Mouse (Mus musculus) CH12.LX (cell line): Measurements from ENCODE around the gene Hcn3. TPM values are rescaled to one million over a fixed set of nuclear protein-coding genes. Genes with fewer than 3 reads are reported as not detected.
"Not testable (repeated sequence)": the region's sequence is repeated elsewhere in the genome, so short reads cannot be mapped to it uniquely, and the experiment has no call there.

Experiments used
- DNase-seq: peaks from one replicate; pipeline ENCODE4 v3.0.0-alpha.2; 2013; ENCODE audit errors: extremely low read depth
- H3K27ac ChIP-seq: 2 replicates; pipeline ENCODE4 v1.5.1; 2012; ENCODE audit warnings: low read depth, mild to moderate bottlenecking, control low read depth, moderate library complexity; ENCODE audit not compliant: insufficient read depth
- H3K27me3 ChIP-seq: replicated peaks from 2 replicates; pipeline ENCODE3; 2012; ENCODE audit warnings: inconsistent platforms
- H3K36me3 ChIP-seq, 2 experiments: replicated peaks in 1 of 2; 2 replicates each; pipeline versions ENCODE3 to v1.6.1; 2012; ENCODE audit warnings: inconsistent platforms in 1 of 2, low read length in 1 of 2, mild to moderate bottlenecking in 1 of 2, mixed read lengths in 1 of 2, moderate library complexity in 1 of 2; ENCODE audit not compliant: control insufficient read depth in 1 of 2, insufficient read depth in 1 of 2
- H3K4me1 ChIP-seq, 2 experiments: 2 replicates each; pipeline ENCODE4 v1.6.1; 2012; ENCODE audit warnings: inconsistent platforms in 1 of 2, moderate library complexity in 1 of 2; ENCODE audit not compliant: insufficient read depth in 2 of 2, control insufficient read depth in 1 of 2
- H3K4me2 ChIP-seq: 2 replicates; pipeline ENCODE4 v1.6.1; 2012; ENCODE audit warnings: low read depth, mild to moderate bottlenecking, control low read depth; ENCODE audit not compliant: poor library complexity, insufficient read depth, severe bottlenecking
- H3K4me3 ChIP-seq, 3 experiments: fragments of 150-350 bp in 1 of 3; sonication (generic) in 1 of 3; replicated peaks in 1 of 3; 2 replicates each; pipeline versions ENCODE3 to v1.5.1; 2011 to 2012; ENCODE audit warnings: low read depth in 2 of 3, low read length in 2 of 3, mild to moderate bottlenecking in 2 of 3, moderate library complexity in 2 of 3, control low read depth in 1 of 3, improper control_type of control experiment in 1 of 3, inconsistent platforms in 1 of 3, mixed read lengths in 1 of 3; ENCODE audit not compliant: poor library complexity in 1 of 3
- H3K79me2 ChIP-seq: replicated peaks from 2 replicates; pipeline ENCODE4 v1.6.1; 2012; ENCODE audit warnings: mild to moderate bottlenecking, moderate library complexity; ENCODE audit not compliant: control insufficient read depth, poor library complexity, insufficient read depth, severe bottlenecking; ENCODE audit errors: extremely low read depth
- H3K9ac ChIP-seq: 2 replicates; pipeline ENCODE4 v1.6.1; 2012; ENCODE audit warnings: low read depth, mild to moderate bottlenecking, control low read depth, moderate library complexity; ENCODE audit not compliant: insufficient read depth
- H3K9me3 ChIP-seq: replicated peaks from 2 replicates; pipeline ENCODE3; 2012; ENCODE audit warnings: low read length, inconsistent platforms, mixed read lengths
- ELF1 ChIP-seq: IDR thresholded peaks from 2 replicates; pipeline ENCODE4 v1.6.1; 2014; ENCODE audit warnings: low read depth, mild to moderate bottlenecking, inconsistent platforms, low read length, improper control_type of control experiment
- KAT2A ChIP-seq: IDR thresholded peaks from 2 replicates; pipeline ENCODE4 v1.6.1; 2012; ENCODE audit warnings: low read length, improper control_type of control experiment, inconsistent platforms; ENCODE audit not compliant: insufficient replicate concordance
- MAFK ChIP-seq: IDR thresholded peaks from 2 replicates; pipeline ENCODE4 v1.6.1; 2011; ENCODE audit warnings: low read length, improper control_type of control experiment; ENCODE audit not compliant: insufficient replicate concordance
- RCOR1 ChIP-seq: conservative IDR thresholded peaks from 2 replicates; pipeline ENCODE4 v1.6.1; 2012; ENCODE audit warnings: low read depth, mild to moderate bottlenecking, inconsistent platforms, low read length, improper control_type of control experiment
- SIN3A ChIP-seq: IDR thresholded peaks from 2 replicates; pipeline ENCODE4 v1.6.1; 2012; ENCODE audit warnings: low read length, improper control_type of control experiment, inconsistent platforms
- TBP ChIP-seq: conservative IDR thresholded peaks from 2 replicates; pipeline ENCODE4 v1.6.1; 2011; ENCODE audit warnings: low read depth, low read length, improper control_type of control experiment
- ZNF384 ChIP-seq: IDR thresholded peaks from 2 replicates; pipeline ENCODE4 v1.6.1; 2012; ENCODE audit warnings: low read depth, low read length, improper control_type of control experiment, inconsistent platforms
- dilution Hi-C: fragments of 300-500 bp; cut with MboI; formaldehyde crosslinking; loops from 2 replicates; pipeline ENCODE4 v1.14.3; 2020; ENCODE audit warnings: low sequenced_read_pairs; ENCODE audit not compliant: extremely low pct_unique_long_range_greater_than_20kb, extremely low pct_ligation_motif_present
- in situ Hi-C: fragments of 300-500 bp; cut with MboI; formaldehyde crosslinking; loops from 3 replicates; pipeline ENCODE4 v1.14.3; 2019; ENCODE audit warnings: low sequenced_read_pairs, low pct_ligation_motif_present, low pct_unique_long_range_greater_than_20kb, mixed read lengths
- polyA plus RNA-seq: library from polyadenylated mRNA; unstranded; fragments of >175 nt; gene quantifications from 2 replicates; pipeline ENCODE4 v1.2.1, GENCODE M21; 2012; ENCODE audit warnings: low read depth; ENCODE audit not compliant: insufficient read length
- total RNA-seq, 2 experiments: library from RNA; depleted of rRNA; stranded (reverse); fragments of 300-350 nt in 1 of 2; fragments of >200 nt in 1 of 2; gene quantifications; 2 replicates each; pipeline ENCODE4 v1.2.3; 2012 to 2014

Hcn3 gene
- total and polyA plus RNA-seq, 3 experiments: 1.7 to 3.2 (median 2.0) TPM

- no peak for TF ChIP-seq RCOR1
- 0 out of 2 replicates have a peak, but pooled peaks have one; percentile 51 for TF ChIP-seq SIN3A
- no peak overlapping the region for H3K9ac ChIP-seq
- no peak overlapping the region for H3K4me3 ChIP-seq
- peaks cover 14 to 19% of the 10 kb centered on the region in 2 experiments for H3K36me3 ChIP-seq
- no peaks in the 10 kb centered on the region for H3K27me3 ChIP-seq
- H3K4me1 ChIP-seq: peaks cover 8 to 47% of the 10 kb centered on the region in 2 experiments
- H3K79me2 ChIP-seq: peaks cover 22% of the 10 kb centered on the region
- in situ Hi-C loops: no loop called here
- no peak overlapping the region for H3K27ac ChIP-seq
- no peaks in the 10 kb centered on the region for H3K9me3 ChIP-seq
- DNase-seq: peak; percentile 22
- no peak overlapping the region for H3K4me2 ChIP-seq
- dilution Hi-C loops: no loop called here
Observed at GRCm38 (mm10) chr3:89163123-89163522, 3.1 kb upstream of the Hcn3 start.

GRCm38 (mm10) chr3:89161786-89162185, 1.8 kb upstream of the Hcn3 start:
- no peaks in the 10 kb centered on the region for H3K9me3 ChIP-seq
- no peak overlapping the region for H3K4me3 ChIP-seq
- no peak overlapping the region for H3K27ac ChIP-seq
- no peak overlapping the region for H3K4me2 ChIP-seq
- dilution Hi-C loops (no loop called here), in situ Hi-C loops (no loop called here)
- no peaks in the 10 kb centered on the region for H3K27me3 ChIP-seq
- no peak overlapping the region for H3K9ac ChIP-seq
- H3K36me3 ChIP-seq: peaks cover 5 to 10% of the 10 kb centered on the region in 2 experiments
- peaks cover 18% of the 10 kb centered on the region for H3K79me2 ChIP-seq
- TF ChIP-seq ELF1 (no peak), MAFK (no peak), ZNF384 (peak; percentile 55), KAT2A (no peak)
- DNase-seq: no peak
- peaks cover 4 to 45% of the 10 kb centered on the region in 2 experiments for H3K4me1 ChIP-seq

DNA sequence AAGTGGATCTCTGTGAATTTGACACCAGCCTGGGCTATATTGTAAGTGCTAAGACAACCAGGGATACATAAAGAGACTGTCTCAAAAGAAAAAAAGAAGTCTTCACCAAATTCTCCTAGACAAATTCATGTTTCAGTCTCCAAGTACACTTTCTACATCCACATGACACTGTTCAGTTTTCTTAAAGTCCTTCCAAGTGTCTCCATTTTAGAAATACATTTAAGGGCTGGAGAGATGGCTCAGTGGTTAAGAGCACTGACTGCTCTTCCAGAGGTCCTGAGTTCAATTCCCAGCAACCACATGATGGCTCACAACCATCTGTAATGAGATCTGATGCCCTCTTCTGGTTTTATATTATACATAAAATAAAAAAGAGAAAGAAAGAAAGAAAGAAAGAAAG, 1.2 kb upstream of the Hcn3 start:
- H3K9me3 ChIP-seq, in situ Hi-C loops, DNase-seq, dilution Hi-C loops, H3K4me3 ChIP-seq, H3K27ac ChIP-seq: not testable (repeated sequence)
- H3K4me1 ChIP-seq: peaks cover 3 to 39% of the 10 kb centered on the region in 2 experiments
- TF ChIP-seq TBP: peak; percentile 56; the same call in 1 of the 2 replicates
- TF ChIP-seq, all 38 proteins: peak for 1; not testable (repeated sequence) for 37
- H3K79me2 ChIP-seq: peaks cover 13% of the 10 kb centered on the region
- not testable (repeated sequence) for H3K4me2 ChIP-seq, H3K27me3 ChIP-seq, H3K9ac ChIP-seq, H3K36me3 ChIP-seq
